Mouse (Mus musculus): Measurements from ENCODE around the gene Jade2. TPM values are rescaled to one million over a fixed set of nuclear protein-coding genes. Genes with fewer than 3 reads are reported as not detected.

Gene Jade2
- polyA plus RNA-seq, 1 experiment = 45.1 TPM

GRCm38 (mm10) chr11:51833393-51834066 is 23.9 kb downstream of the Jade2 start:
- WGBS = 85% methylated on average over 10 of the region's 10 CpGs
- DNase-seq = no peak
- Histone ChIP-seq H3K4me3 (ENCODE audit: control insufficient read depth, insufficient read depth, low read length) (no peak overlapping the region), H3K36me3 (ENCODE audit: control insufficient read depth, insufficient read depth, low read length) (peaks cover 74% of the 10 kb centered on the region), H3K27me3 (ENCODE audit: control insufficient read depth, insufficient read depth, low read length) (no peaks in the 10 kb centered on the region), H3K4me1 (replicated peaks; ENCODE audit: control insufficient read depth, insufficient read depth, low read length) (peaks cover 3% of the 10 kb centered on the region; the same call in 1 of the 2 replicates), H3K27ac (ENCODE audit: control insufficient read depth, insufficient read depth, low read length) (no peak overlapping the region)
- TF ChIP-seq CTCF (IDR thresholded peaks at IDR 0.05; ENCODE audit: borderline replicate concordance, control insufficient read depth, extremely low read depth, insufficient read depth, low read length, poor library complexity) = no peak
- no peak for TF ChIP-seq POLR2A (IDR thresholded peaks at IDR 0.05; ENCODE audit: control insufficient read depth, extremely low read depth, insufficient read depth, low read length, poor library complexity)

GRCm38 (mm10) chr11:51832992-51833391 is 24.5 kb downstream of the Jade2 start:
- H3K36me3 ChIP-seq (ENCODE audit: control insufficient read depth, insufficient read depth, low read length) = peaks cover 74% of the 10 kb centered on the region
- peaks cover 3% of the 10 kb centered on the region; the same call in 1 of the 2 replicates for H3K4me1 ChIP-seq (replicated peaks; ENCODE audit: control insufficient read depth, insufficient read depth, low read length)
- no peak for DNase-seq
- no peak overlapping the region for H3K4me3 ChIP-seq (ENCODE audit: control insufficient read depth, insufficient read depth, low read length)
- no peak overlapping the region for H3K27ac ChIP-seq (ENCODE audit: control insufficient read depth, insufficient read depth, low read length)
- no peaks in the 10 kb centered on the region for H3K27me3 ChIP-seq (ENCODE audit: control insufficient read depth, insufficient read depth, low read length)
- TF ChIP-seq POLR2A (IDR thresholded peaks at IDR 0.05; ENCODE audit: control insufficient read depth, extremely low read depth, insufficient read depth, low read length, poor library complexity) = no peak
- TF ChIP-seq CTCF (IDR thresholded peaks at IDR 0.05; ENCODE audit: borderline replicate concordance, control insufficient read depth, extremely low read depth, insufficient read depth, low read length, poor library complexity) = no peak
- WGBS = 90% methylated on average over 5 of the region's 5 CpGs

- H3K36me3 ChIP-seq (ENCODE audit: control insufficient read depth, insufficient read depth, low read length) = peaks cover 79% of the 10 kb centered on the region
- no peak overlapping the region for H3K27ac ChIP-seq (ENCODE audit: control insufficient read depth, insufficient read depth, low read length)
- H3K27me3 ChIP-seq (ENCODE audit: control insufficient read depth, insufficient read depth, low read length) = no peaks in the 10 kb centered on the region
- 66% methylated on average over 4 of the region's 4 CpGs for WGBS
- H3K4me3 ChIP-seq (ENCODE audit: control insufficient read depth, insufficient read depth, low read length) = no peak overlapping the region
- TF ChIP-seq CTCF (IDR thresholded peaks at IDR 0.05; ENCODE audit: borderline replicate concordance, control insufficient read depth, extremely low read depth, insufficient read depth, low read length, poor library complexity) (no peak), POLR2A (IDR thresholded peaks at IDR 0.05; ENCODE audit: control insufficient read depth, extremely low read depth, insufficient read depth, low read length, poor library complexity) (no peak)
- peaks cover 3% of the 10 kb centered on the region; the same call in 1 of the 2 replicates for H3K4me1 ChIP-seq (replicated peaks; ENCODE audit: control insufficient read depth, insufficient read depth, low read length)
- no peak for DNase-seq
These were observed 25.2 kb downstream of the Jade2 start for GRCm38 (mm10) chr11:51831962-51832909.

GRCm38 (mm10) chr11:51824867-51825424 is 32.5 kb downstream of the Jade2 start:
- no peak for TF ChIP-seq POLR2A (IDR thresholded peaks at IDR 0.05; ENCODE audit: control insufficient read depth, extremely low read depth, insufficient read depth, low read length, poor library complexity)
- TF ChIP-seq CTCF (IDR thresholded peaks at IDR 0.05; ENCODE audit: borderline replicate concordance, control insufficient read depth, extremely low read depth, insufficient read depth, low read length, poor library complexity) = no peak
- Histone ChIP-seq H3K27ac (ENCODE audit: control insufficient read depth, insufficient read depth, low read length) (no peak overlapping the region), H3K4me3 (ENCODE audit: control insufficient read depth, insufficient read depth, low read length) (no peak overlapping the region), H3K27me3 (ENCODE audit: control insufficient read depth, insufficient read depth, low read length) (no peaks in the 10 kb centered on the region), H3K36me3 (ENCODE audit: control insufficient read depth, insufficient read depth, low read length) (peaks cover 60% of the 10 kb centered on the region), H3K4me1 (replicated peaks; ENCODE audit: control insufficient read depth, insufficient read depth, low read length) (no peaks in the 10 kb centered on the region)
- WGBS = 99% methylated on average over 19 of the region's 19 CpGs
- no peak for DNase-seq

GRCm38 (mm10) chr11:51823963-51824753 is 33.3 kb downstream of the Jade2 start:
- DNase-seq = no peak
- Histone ChIP-seq H3K27me3 (ENCODE audit: control insufficient read depth, insufficient read depth, low read length) (no peaks in the 10 kb centered on the region), H3K4me1 (replicated peaks; ENCODE audit: control insufficient read depth, insufficient read depth, low read length) (no peaks in the 10 kb centered on the region), H3K36me3 (ENCODE audit: control insufficient read depth, insufficient read depth, low read length) (peaks cover 57% of the 10 kb centered on the region), H3K27ac (ENCODE audit: control insufficient read depth, insufficient read depth, low read length) (no peak overlapping the region), H3K4me3 (ENCODE audit: control insufficient read depth, insufficient read depth, low read length) (no peak overlapping the region)
- WGBS = 93% methylated on average over 3 of the region's 3 CpGs
- TF ChIP-seq POLR2A (IDR thresholded peaks at IDR 0.05; ENCODE audit: control insufficient read depth, extremely low read depth, insufficient read depth, low read length, poor library complexity) (no peak), CTCF (IDR thresholded peaks at IDR 0.05; ENCODE audit: borderline replicate concordance, control insufficient read depth, extremely low read depth, insufficient read depth, low read length, poor library complexity) (no peak)

All from thymus, adult 2 months (tissue).